Mouse (Mus musculus) spleen, adult 2 months (tissue): ENCODE measurements around the gene Tfrc.

ENCODE experiments used
- CTCF ChIP-seq: fragments of 200-500 bp; IDR thresholded peaks from 2 replicates; pipeline ENCODE4 v1.5.1; 2011; ENCODE audit warnings: mild to moderate bottlenecking, inconsistent platforms; ENCODE audit not compliant: insufficient read depth, insufficient read length, insufficient replicate concordance; ENCODE audit errors: extremely low read depth
- POLR2A ChIP-seq: fragments of 200-500 bp; IDR thresholded peaks from 2 replicates; pipeline ENCODE4 v1.6.1; 2011; ENCODE audit warnings: low read depth, low read length, inconsistent platforms

DNA sequence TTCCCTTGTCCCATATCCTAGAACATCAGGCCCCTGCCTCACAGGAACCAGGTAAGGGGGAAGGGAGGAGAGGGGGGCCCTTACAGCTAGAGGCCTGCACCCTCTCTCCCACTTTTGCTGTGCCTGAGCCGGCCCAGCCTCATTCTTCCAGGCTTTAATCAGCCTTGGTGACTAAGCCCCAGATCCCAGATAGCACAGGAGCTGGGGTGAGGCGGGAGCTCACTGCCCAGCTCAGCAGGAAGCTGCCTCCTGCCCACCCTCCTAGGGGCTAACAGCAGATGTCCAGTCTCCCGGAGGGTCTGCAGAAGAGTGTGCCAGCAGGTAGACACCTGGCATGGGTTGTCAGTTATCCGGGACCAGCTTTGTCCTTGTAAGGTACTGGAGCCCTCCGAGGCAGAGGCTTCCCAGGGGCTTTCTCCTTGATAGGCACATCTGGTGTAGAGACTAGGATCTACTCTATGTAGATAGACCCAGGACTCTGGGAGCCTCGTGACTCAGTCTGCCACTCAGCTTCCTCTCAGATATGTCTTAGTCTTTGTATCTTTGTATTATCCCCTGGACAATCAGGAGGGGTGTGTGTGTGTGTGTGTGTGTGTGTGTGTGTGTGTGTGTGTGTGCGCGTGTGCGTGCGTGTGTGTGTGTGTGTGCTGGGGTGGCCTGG, 68.5 kb downstream of the Tfrc start:
- TF ChIP-seq CTCF (no peak), POLR2A (no peak)
